In genomic region chr12:91590716-91591115, GRCm38 (mm10) we compare ENCODE assay signal across 8 mouse cellular contexts. TPM values are rescaled to one million over a fixed set of nuclear protein-coding genes. Genes with fewer than 3 reads are reported as not detected.
A peak's percentile ranks its signal among the peaks of the same experiment; 100 is the strongest.
DNase-seq lines count a peak whose midpoint lies in the region; ATAC-seq and TF ChIP-seq lines count a peak whose summit lies in the region.

No protein-coding gene starts in this region.

- ATAC-seq in forebrain, embryonic 16.5 days = no peak
- ATAC-seq in hindbrain, postnatal 0 days = no peak
- ATAC-seq in liver, embryonic 15.5 days (ENCODE audit: insufficient read depth) = no peak
- no peak for ATAC-seq in neural tube, embryonic 13.5 days (ENCODE audit: low read depth)

- H3K9me3 ChIP-seq in forebrain, embryonic 16.5 days (ENCODE audit: control insufficient read depth, low read length) = no peaks in the 10 kb centered on the region
- H3K9me3 ChIP-seq in hindbrain, postnatal 0 days (ENCODE audit: low read length) = no peaks in the 10 kb centered on the region
- H3K9me3 ChIP-seq in liver, embryonic 15.5 days (replicated peaks) = no peaks in the 10 kb centered on the region
- H3K9me3 ChIP-seq in neural tube, embryonic 13.5 days = no peaks in the 10 kb centered on the region

- H3K4me1 ChIP-seq in bone marrow, adult 2 months (ENCODE audit: control insufficient read depth, insufficient read depth, low read length) = peaks cover 4% of the 10 kb centered on the region
- peaks cover 12% of the 10 kb centered on the region for H3K4me1 ChIP-seq in forebrain, embryonic 16.5 days (replicated peaks; ENCODE audit: control insufficient read depth, insufficient read depth, low read length)
- peaks cover 9% of the 10 kb centered on the region for H3K4me1 ChIP-seq in hindbrain, postnatal 0 days (ENCODE audit: insufficient read depth, low read length)
- peaks cover 25% of the 10 kb centered on the region for H3K4me1 ChIP-seq in liver, embryonic 15.5 days (replicated peaks)
- peaks cover 20% of the 10 kb centered on the region for H3K4me1 ChIP-seq in neural tube, embryonic 13.5 days (replicated peaks)

- DNase-seq in gastrocnemius, adult 18-20 months (ENCODE audit: low spot score) = peak; percentile 50
- DNase-seq in gastrocnemius, postnatal 10 days = no peak
- DNase-seq in hindbrain, postnatal 0 days (ENCODE audit: low spot score) = no peak
- no peak for DNase-seq in right cerebral cortex, postnatal 36 days (ENCODE audit: low spot score in 2 of 2)

- peak overlapping the region; percentile 91 for H3K9ac ChIP-seq in forebrain, embryonic 16.5 days (replicated peaks; ENCODE audit: low read depth, low read length)
- peak overlapping the region; percentile 99 for H3K9ac ChIP-seq in hindbrain, postnatal 0 days (replicated peaks; ENCODE audit: low read length)
- H3K9ac ChIP-seq in liver, embryonic 15.5 days = peak overlapping the region; percentile 77
- peak overlapping the region; percentile 81 for H3K9ac ChIP-seq in neural tube, embryonic 13.5 days

- TF ChIP-seq POLR2A in bone marrow, adult 2 months (IDR thresholded peaks at IDR 0.05; ENCODE audit: borderline replicate concordance, control insufficient read depth, low read depth, low read length) = no peak

- peak overlapping the region; percentile 74 for H3K4me2 ChIP-seq in forebrain, embryonic 16.5 days (ENCODE audit: low read length)
- peak overlapping the region; percentile 77 for H3K4me2 ChIP-seq in hindbrain, postnatal 0 days (ENCODE audit: low read depth, low read length)
- peak overlapping the region; percentile 87 for H3K4me2 ChIP-seq in liver, embryonic 15.5 days
- H3K4me2 ChIP-seq in neural tube, embryonic 13.5 days = peak overlapping the region; percentile 64

- peak overlapping the region; percentile 100; the same call in 1 of the 2 replicates for H3K27ac ChIP-seq in bone marrow, adult 2 months (ENCODE audit: control insufficient read depth, insufficient read depth, low read depth, low read length, poor library complexity)
- H3K27ac ChIP-seq in forebrain, embryonic 16.5 days (ENCODE audit: low read length) = peak overlapping the region; percentile 100
- H3K27ac ChIP-seq in hindbrain, postnatal 0 days = peak overlapping the region; percentile 99
- peak overlapping the region; percentile 89 for H3K27ac ChIP-seq in liver, embryonic 15.5 days (replicated peaks)
- peak overlapping the region; percentile 100 for H3K27ac ChIP-seq in neural tube, embryonic 13.5 days (replicated peaks)

- no peaks in the 10 kb centered on the region for H3K27me3 ChIP-seq in forebrain, embryonic 16.5 days (replicated peaks; ENCODE audit: control insufficient read depth, insufficient read depth, low read length)
- H3K27me3 ChIP-seq in hindbrain, postnatal 0 days (ENCODE audit: insufficient read depth, low read length) = no peaks in the 10 kb centered on the region
- H3K27me3 ChIP-seq in liver, embryonic 15.5 days = no peaks in the 10 kb centered on the region
- no peaks in the 10 kb centered on the region for H3K27me3 ChIP-seq in neural tube, embryonic 13.5 days

- H3K4me3 ChIP-seq in bone marrow, adult 2 months (replicated peaks; ENCODE audit: control insufficient read depth, low read depth, low read length) = peak overlapping the region; percentile 98
- peak overlapping the region; percentile 84 for H3K4me3 ChIP-seq in forebrain, embryonic 16.5 days (replicated peaks; ENCODE audit: low read length)
- H3K4me3 ChIP-seq in hindbrain, postnatal 0 days (ENCODE audit: low read length) = peak overlapping the region; percentile 68
- H3K4me3 ChIP-seq in liver, embryonic 15.5 days (replicated peaks) = peak overlapping the region; percentile 91
- peak overlapping the region; percentile 89 for H3K4me3 ChIP-seq in neural tube, embryonic 13.5 days

- H3K36me3 ChIP-seq in forebrain, embryonic 16.5 days (ENCODE audit: control insufficient read depth, insufficient read depth) = peaks cover 2% of the 10 kb centered on the region; the same call in 1 of the 2 replicates
- no peaks in the 10 kb centered on the region for H3K36me3 ChIP-seq in hindbrain, postnatal 0 days (ENCODE audit: insufficient read depth, low read length)
- peaks cover 4% of the 10 kb centered on the region for H3K36me3 ChIP-seq in liver, embryonic 15.5 days (replicated peaks)
- peaks cover 3% of the 10 kb centered on the region for H3K36me3 ChIP-seq in neural tube, embryonic 13.5 days

- no peak for TF ChIP-seq CTCF in bone marrow, adult 2 months (IDR thresholded peaks at IDR 0.05; ENCODE audit: control insufficient read depth, insufficient read depth, low read length)
- no peak for TF ChIP-seq CTCF in hindbrain, postnatal 0 days (IDR thresholded peaks at IDR 0.05; ENCODE audit: low read depth)

- WGBS in bone marrow, adult 2 months = 28% methylated on average over 6 of the region's 6 CpGs
- WGBS in forebrain, embryonic 16.5 days = 25% methylated on average over 6 of the region's 6 CpGs
- 23% methylated on average over 6 of the region's 6 CpGs for WGBS in hindbrain, postnatal 0 days
- 23% methylated on average over 6 of the region's 6 CpGs for WGBS in liver, embryonic 15.5 days (ENCODE audit: insufficient replicate concordance)
- 33% methylated on average over 6 of the region's 6 CpGs for WGBS in neural tube, embryonic 13.5 days

RNA-seq across cellular contexts. Expression of gene Gtf2a1, which starts 0.4 kb away (rescaled TPM):
- total RNA-seq in gastrocnemius, adult 18-20 months (2021) = 10 to 100 TPM; 23.2 to 26.4 TPM
- total RNA-seq in gastrocnemius, postnatal 10 days (2021) = 10 to 100 TPM; 23.5 to 26.4 TPM
- 26.2 and 38.5 TPM in 2 replicates for polyA plus RNA-seq in bone marrow, adult 2 months (2011; ENCODE audit: insufficient read depth, insufficient read length, low replicate concordance, missing spikeins)
- polyA plus RNA-seq in forebrain, embryonic 16.5 days (2015; fragmentation: Nextera tagmentation; extraction: Ambion mirVana) = 77.2 and 85.5 TPM in 2 replicates
- 25.0 and 25.6 TPM in 2 replicates for total RNA-seq in hindbrain, postnatal 0 days (2014; rRNA removed)
- polyA plus RNA-seq in hindbrain, postnatal 0 days (2015; fragmentation: Nextera tagmentation; extraction: Ambion mirVana) = 35.2 and 35.9 TPM in 2 replicates
- polyA plus RNA-seq in liver, embryonic 15.5 days (2015; fragmentation: Nextera tagmentation; extraction: Ambion mirVana) = 15.3 and 16.1 TPM in 2 replicates
- 72.4 and 75.4 TPM in 2 replicates for polyA plus RNA-seq in neural tube, embryonic 13.5 days (2015; fragmentation: Nextera tagmentation; extraction: Ambion mirVana)
